Mouse (Mus musculus) lung, postnatal 0 days (tissue): ENCODE measurements around the gene Abca2. TPM values are rescaled to one million over a fixed set of nuclear protein-coding genes. Genes with fewer than 3 reads are reported as not detected.

ENCODE experiments used
- ATAC-seq: fragments of 200-750 bp; cut with Nextera tagmentation; 2 replicates; pipeline ENCODE4 v1.8.0; 2017; ENCODE audit warnings: moderate library complexity
- DNase-seq: peaks from one replicate; pipeline ENCODE4 v3.0.0-alpha.2; 2016; ENCODE audit warnings: low spot score
- H3K27ac ChIP-seq: fragments of 300-500 bp; sonication (generic); 2 replicates; pipeline ENCODE4 v1.5.1; 2014; ENCODE audit warnings: antibody characterized with exemption, mild to moderate bottlenecking, low read length, mixed read lengths
- H3K27me3 ChIP-seq: fragments of 300-500 bp; sonication (generic); replicated peaks from 2 replicates; pipeline ENCODE4 v1.6.1; 2014; ENCODE audit warnings: low read length, mixed read lengths; ENCODE audit not compliant: insufficient read depth
- H3K36me3 ChIP-seq: fragments of 300-500 bp; sonication (generic); 2 replicates; pipeline ENCODE4 v1.6.1; 2014; ENCODE audit warnings: low read length, mixed read lengths; ENCODE audit not compliant: insufficient read depth
- H3K4me1 ChIP-seq: fragments of 300-500 bp; sonication (generic); 2 replicates; pipeline ENCODE4 v1.6.1; 2014; ENCODE audit warnings: antibody characterized with exemption, low read depth, low read length, mixed read lengths; ENCODE audit not compliant: insufficient read depth
- H3K4me2 ChIP-seq: fragments of 300-500 bp; sonication (generic); replicated peaks from 2 replicates; pipeline ENCODE4 v1.6.1; 2014; ENCODE audit warnings: low read depth, mild to moderate bottlenecking, low read length, moderate library complexity, mixed read lengths
- H3K4me3 ChIP-seq: fragments of 300-500 bp; sonication (generic); 2 replicates; pipeline ENCODE4 v1.5.1; 2014; ENCODE audit warnings: low read depth, low read length
- H3K9ac ChIP-seq: fragments of 300-500 bp; sonication (generic); replicated peaks from 2 replicates; pipeline ENCODE4 v1.6.1; 2014; ENCODE audit warnings: low read depth, mild to moderate bottlenecking
- H3K9me3 ChIP-seq: fragments of 300-500 bp; sonication (generic); 2 replicates; pipeline ENCODE4 v1.6.1; 2016; ENCODE audit warnings: low read length, mixed read lengths
- CTCF ChIP-seq: IDR thresholded peaks from 2 replicates; pipeline ENCODE4 v1.5.1; 2016; ENCODE audit warnings: antibody characterized with exemption, mild to moderate bottlenecking
- EP300 ChIP-seq: IDR thresholded peaks from 2 replicates; pipeline ENCODE4 v1.6.1; 2016; ENCODE audit warnings: antibody characterized with exemption, mild to moderate bottlenecking, control low read depth
- WGBS: fragments of 180-500 bp; shearing (Covaris S2); extraction: QIAGEN DNeasy Blood & Tissue Kit; methylation state at CpG from one replicate; pipeline ENCODE4 v1.1.7; 2014; 5-methylcytosine and 5-hydroxymethylcytosine counted together
- polyA plus RNA-seq: library from polyadenylated mRNA; unstranded; fragments of >200 nt; fragmentation: Nextera tagmentation; extraction: Ambion mirVana; gene quantifications from 2 replicates; pipeline ENCODE4 v1.2.1, GENCODE M21; 2015

Abca2 gene
- polyA plus RNA-seq, 1 experiment from 2014 or later = 2.7 TPM

GRCm38 (mm10) chr2:25482969-25483368 lies 54.5 kb downstream of the Abca2 start:
- no peaks in the 10 kb centered on the region for H3K36me3 ChIP-seq
- no peaks in the 10 kb centered on the region for H3K9me3 ChIP-seq
- H3K4me2 ChIP-seq = no peak overlapping the region
- DNase-seq = peak; percentile 52
- no peaks in the 10 kb centered on the region for H3K4me1 ChIP-seq
- no peaks in the 10 kb centered on the region for H3K27me3 ChIP-seq
- peak; percentile 57 for ATAC-seq
- no peak overlapping the region for H3K27ac ChIP-seq
- TF ChIP-seq CTCF (peak; percentile 69), EP300 (no peak)
- no peak overlapping the region for H3K9ac ChIP-seq
- H3K4me3 ChIP-seq = no peak overlapping the region
- 19% methylated on average over 7 of the region's 7 CpGs for WGBS

GRCm38 (mm10) chr2:25484901-25485647 lies 56.6 kb downstream of the Abca2 start:
- WGBS = 63% methylated on average over 11 of the region's 11 CpGs
- no peak overlapping the region for H3K4me3 ChIP-seq
- TF ChIP-seq CTCF (no peak), EP300 (no peak)
- no peak for DNase-seq
- no peaks in the 10 kb centered on the region for H3K9me3 ChIP-seq
- H3K9ac ChIP-seq = no peak overlapping the region
- H3K36me3 ChIP-seq = no peaks in the 10 kb centered on the region
- H3K4me2 ChIP-seq = no peak overlapping the region
- H3K27ac ChIP-seq = no peak overlapping the region
- no peaks in the 10 kb centered on the region for H3K4me1 ChIP-seq
- no peaks in the 10 kb centered on the region for H3K27me3 ChIP-seq
- no peak for ATAC-seq

DNA sequence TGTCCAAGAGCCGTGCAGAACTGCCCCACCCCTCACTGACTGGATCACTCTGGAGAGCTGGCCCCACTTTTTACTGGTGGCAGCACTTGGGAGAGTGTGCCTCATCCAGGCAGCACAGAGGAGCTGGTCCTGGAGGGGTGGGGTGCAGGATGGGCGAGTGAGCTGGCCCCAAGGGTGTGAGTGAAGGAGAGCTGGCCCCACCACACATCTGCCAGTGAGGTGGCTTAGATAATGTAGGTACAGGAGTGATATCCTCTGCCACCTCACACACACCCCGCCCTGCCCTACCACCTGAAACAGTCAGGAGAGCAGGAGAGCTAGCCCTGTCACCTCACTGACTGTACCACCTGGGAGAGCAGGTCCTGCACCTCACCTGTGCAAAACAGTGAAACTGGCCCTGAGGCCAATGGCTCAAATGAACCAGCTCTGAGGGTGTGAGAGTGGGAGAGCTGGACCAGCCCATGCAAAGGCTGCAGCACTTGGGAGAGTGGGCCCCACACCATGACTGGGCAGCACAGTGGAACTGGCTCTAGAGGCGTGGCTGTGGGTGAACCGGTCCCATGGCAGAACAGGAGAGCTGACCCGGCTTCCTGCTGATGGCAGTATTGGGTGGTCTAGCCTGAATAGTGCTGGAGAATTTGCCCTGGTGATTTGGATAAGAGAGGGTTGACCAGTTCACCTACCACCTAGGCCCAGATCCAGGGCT lies 59.6 kb downstream of the Abca2 start:
- WGBS = 59% methylated on average over 6 of the region's 6 CpGs
- no peak overlapping the region for H3K27ac ChIP-seq
- ATAC-seq = no peak
- no peak for TF ChIP-seq CTCF
- TF ChIP-seq EP300 = no peak
- no peaks in the 10 kb centered on the region for H3K4me1 ChIP-seq
- DNase-seq = no peak
- no peak overlapping the region for H3K4me2 ChIP-seq
- H3K36me3 ChIP-seq = no peaks in the 10 kb centered on the region
- no peak overlapping the region for H3K4me3 ChIP-seq
- H3K9me3 ChIP-seq = no peaks in the 10 kb centered on the region
- no peaks in the 10 kb centered on the region for H3K27me3 ChIP-seq
- H3K9ac ChIP-seq = no peak overlapping the region

- no peak for TF ChIP-seq EP300
- no peak for TF ChIP-seq CTCF
- WGBS = 68% methylated on average over 7 of the region's 7 CpGs
- no peak overlapping the region for H3K9ac ChIP-seq
- H3K4me3 ChIP-seq = no peak overlapping the region
- H3K27ac ChIP-seq = no peak overlapping the region
- no peaks in the 10 kb centered on the region for H3K9me3 ChIP-seq
- no peaks in the 10 kb centered on the region for H3K36me3 ChIP-seq
- no peak for DNase-seq
- no peak overlapping the region for H3K4me2 ChIP-seq
- H3K27me3 ChIP-seq = no peaks in the 10 kb centered on the region
- H3K4me1 ChIP-seq = no peaks in the 10 kb centered on the region
- ATAC-seq = no peak
Observed at GRCm38 (mm10) chr2:25488671-25489068, 60.2 kb downstream of the Abca2 start.

DNA sequence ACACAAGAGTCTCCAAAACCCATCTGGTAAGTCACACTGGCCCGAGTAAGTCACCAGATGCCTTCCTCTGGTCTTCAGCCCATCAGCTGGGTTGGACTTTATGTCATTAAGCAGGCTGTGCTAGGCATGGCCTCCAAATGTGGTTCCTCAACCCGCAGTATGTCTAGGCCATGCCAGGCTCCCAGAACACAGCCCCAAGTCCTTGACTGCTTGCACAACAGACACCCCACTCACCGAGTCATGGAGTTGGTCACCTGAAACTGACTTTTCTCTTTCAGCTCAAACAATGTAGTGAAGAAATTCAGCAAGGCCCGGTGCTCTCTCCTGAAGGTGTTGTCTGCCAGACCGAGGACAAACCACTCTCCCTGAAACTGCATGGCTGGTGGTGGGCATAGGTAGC lies 64.5 kb downstream of the Abca2 start:
- Histone ChIP-seq H3K9me3 (no peaks in the 10 kb centered on the region), H3K4me3 (no peak overlapping the region), H3K4me2 (no peak overlapping the region), H3K4me1 (no peaks in the 10 kb centered on the region), H3K27ac (no peak overlapping the region), H3K9ac (no peak overlapping the region), H3K27me3 (no peaks in the 10 kb centered on the region), H3K36me3 (no peaks in the 10 kb centered on the region)
- no peak for DNase-seq
- 68% methylated on average over 5 of the region's 5 CpGs for WGBS
- ATAC-seq = no peak
- TF ChIP-seq CTCF = no peak
- TF ChIP-seq EP300 = no peak

DNA sequence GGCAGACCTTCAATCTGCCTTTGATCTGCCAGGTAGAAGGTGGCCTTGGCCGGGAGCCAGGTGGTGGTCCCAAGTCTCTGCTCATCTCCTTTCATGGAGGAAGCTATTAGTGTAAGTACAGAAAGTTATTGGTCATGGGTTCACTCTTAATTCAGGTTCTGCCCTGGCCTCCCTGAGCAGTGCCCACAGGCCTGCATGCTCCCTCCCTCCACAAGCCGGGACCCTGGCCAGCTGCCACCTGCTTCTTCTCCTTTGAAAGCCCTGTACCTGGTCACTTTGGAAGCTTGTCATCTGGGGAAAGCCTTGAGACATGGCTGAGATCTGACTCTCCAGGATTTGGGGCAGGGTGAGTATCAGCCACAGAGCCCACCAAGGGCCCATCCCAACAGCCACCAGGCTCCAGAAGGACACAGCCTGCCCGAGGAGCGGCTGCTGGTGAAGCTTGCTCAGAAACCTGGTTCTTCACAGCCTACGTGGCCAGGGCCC lies 65.0 kb downstream of the Abca2 start, which contains the start of gene Lcn12:
Gene Lcn12, minus strand, starts transcription at position 436 of the 486 bp plus-strand sequence.
- 75% methylated on average over 5 of the region's 5 CpGs for WGBS
- H3K27ac ChIP-seq = no peak within 1 kb of the TSS
- H3K27me3 ChIP-seq = no peaks in the 10 kb centered on the region
- DNase-seq (no peak), ATAC-seq (no peak)
- H3K9me3 ChIP-seq = no peaks in the 10 kb centered on the region
- TF ChIP-seq CTCF = no peak
- TF ChIP-seq EP300 = no peak
- no peaks in the 10 kb centered on the region for H3K4me1 ChIP-seq
- H3K9ac ChIP-seq = no peak within 1 kb of the TSS
- no peak within 1 kb of the TSS for H3K4me3 ChIP-seq
- H3K36me3 ChIP-seq = no peaks in the 10 kb centered on the region
- no peak within 1 kb of the TSS for H3K4me2 ChIP-seq
